Mouse (Mus musculus) macrophage (primary cell): Measurements from ENCODE around the gene Cdk5r1. TPM values are rescaled to one million over a fixed set of nuclear protein-coding genes. Genes with fewer than 3 reads are reported as not detected.

Source experiments
- H3K27ac ChIP-seq: fragments of 350-480 bp; formaldehyde crosslinking; 2 replicates; pipeline ENCODE4 v1.9.0; 2021
- H3K36me3 ChIP-seq: fragments of 350-480 bp; formaldehyde crosslinking; 2 replicates; pipeline ENCODE4 v1.9.0; 2021; ENCODE audit errors: inconsistent target
- H3K4me3 ChIP-seq: fragments of 350-480 bp; formaldehyde crosslinking; 2 replicates; pipeline ENCODE4 v1.9.0; 2021; ENCODE audit errors: inconsistent target
- H3K79me2 ChIP-seq: fragments of 350-480 bp; formaldehyde crosslinking; 2 replicates; pipeline ENCODE4 v1.9.0; 2021; ENCODE audit errors: inconsistent target
- WGBS: methylation state at CpG from one replicate; pipeline ENCODE4 v1.1.7; 2026; ENCODE audit warnings: inconsistent platforms; ENCODE audit not compliant: missing documents; 5-methylcytosine and 5-hydroxymethylcytosine counted together
- polyA plus RNA-seq: library from polyadenylated mRNA; stranded (reverse); fragments of 250-400 nt; gene quantifications from 3 replicates; pipeline ENCODE4 v1.2.4, GENCODE M21; 2018; ENCODE audit warnings: inconsistent platforms

Gene Cdk5r1
- polyA plus RNA-seq, 1 experiment from 2014 or later: 0.10 TPM

DNA sequence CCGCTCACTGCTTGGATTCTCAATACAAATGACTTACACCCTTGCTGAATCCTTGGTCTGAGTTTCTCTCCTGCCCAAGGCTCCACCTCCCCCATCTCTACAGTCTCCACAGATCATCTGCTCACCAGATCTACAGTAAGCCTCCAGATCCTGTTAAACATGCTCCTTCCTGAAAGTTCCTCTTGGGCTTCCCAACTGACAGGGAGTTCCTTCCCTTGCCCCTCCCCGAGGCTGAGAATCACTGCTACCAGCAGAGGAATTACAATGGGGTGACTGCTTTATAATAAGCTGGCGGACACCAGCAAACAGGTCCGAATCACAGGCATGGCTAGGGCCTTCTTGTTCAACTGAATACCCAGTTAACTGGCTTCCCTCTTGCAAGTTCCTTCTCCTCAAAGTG lies 46.6 kb downstream of the Cdk5r1 start:
- H3K36me3 ChIP-seq: no peaks in the 10 kb centered on the region
- 66% methylated on average over 4 of the region's 4 CpGs for WGBS
- no peak overlapping the region for H3K4me3 ChIP-seq
- peak overlapping the region; percentile 59 for H3K27ac ChIP-seq
- H3K79me2 ChIP-seq: no peaks in the 10 kb centered on the region

DNA sequence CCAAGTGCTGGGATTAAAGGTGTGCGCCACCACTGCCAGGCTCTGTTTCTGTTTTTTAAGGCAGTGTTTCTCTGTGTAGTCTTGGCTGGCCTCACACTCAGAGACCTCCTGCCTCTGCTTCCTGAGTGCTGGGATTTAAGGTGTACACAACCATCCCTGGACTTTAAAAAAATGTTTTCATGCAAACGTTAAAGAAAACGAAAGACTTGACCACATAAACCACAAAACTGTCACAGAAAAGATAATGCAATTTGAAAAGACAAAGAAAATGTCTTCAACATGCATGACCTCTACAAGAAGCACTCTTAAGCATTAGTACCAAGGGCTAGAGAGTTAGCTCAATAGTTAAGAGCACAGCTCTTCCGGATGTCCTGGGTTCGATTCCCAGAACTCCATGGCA lies 47.4 kb downstream of the Cdk5r1 start:
- no peaks in the 10 kb centered on the region for H3K36me3 ChIP-seq
- 58% methylated on average over 5 of the region's 5 CpGs for WGBS
- no peaks in the 10 kb centered on the region for H3K79me2 ChIP-seq
- no peak overlapping the region for H3K4me3 ChIP-seq
- H3K27ac ChIP-seq: peak overlapping the region; percentile 59; the same call in 1 of the 2 replicates

DNA sequence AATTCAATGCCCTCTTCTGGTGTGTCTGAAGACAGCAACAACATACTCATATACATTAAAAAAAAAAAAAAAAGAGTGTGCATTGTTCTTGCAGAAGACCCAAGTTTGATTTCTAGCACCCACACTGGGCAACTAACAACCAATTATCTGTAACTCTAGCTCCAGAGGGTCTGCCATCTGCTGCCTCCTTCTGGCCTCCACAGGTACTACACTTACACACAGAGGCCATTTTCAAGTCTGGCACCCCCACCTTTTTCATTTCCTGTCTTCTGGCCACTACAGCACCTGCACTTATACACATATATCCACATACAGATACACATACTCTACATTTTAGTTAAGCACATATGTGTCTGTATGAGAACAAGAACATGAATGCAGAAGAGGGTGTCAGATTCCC lies 50.9 kb downstream of the Cdk5r1 start:
- no peak overlapping the region for H3K27ac ChIP-seq
- H3K36me3 ChIP-seq: no peaks in the 10 kb centered on the region
- H3K79me2 ChIP-seq: no peaks in the 10 kb centered on the region
- H3K4me3 ChIP-seq: no peak overlapping the region

GRCm38 (mm10) chr11:80529149-80529548 lies 52.3 kb downstream of the Cdk5r1 start:
- 94% methylated on average over 8 of the region's 8 CpGs for WGBS
- no peak overlapping the region for H3K4me3 ChIP-seq

More at GRCm38 (mm10) chr11:80529149-80529548, 52.3 kb downstream of the Cdk5r1 start:
- Histone ChIP-seq H3K79me2 (no peaks in the 10 kb centered on the region), H3K27ac (no peak overlapping the region), H3K36me3 (no peaks in the 10 kb centered on the region)

Other genes starting within 250 kb of the Cdk5r1 start
- gene Rhbdl3, start 176.1 kb upstream of the Cdk5r1 start, polyA plus RNA-seq: 0.03 TPM in 1 of 3 replicates, not detected in the others
- 7.2 to 10.3 TPM (median 9.5 TPM) in 3 replicates for gene 5730455P16Rik, start 99.0 kb upstream of the Cdk5r1 start, polyA plus RNA-seq
- 96.5 to 123 TPM (median 112 TPM) in 3 replicates for gene Zfp207, start 93.7 kb upstream of the Cdk5r1 start, polyA plus RNA-seq
- 45.9 to 68.5 TPM (median 63.3 TPM) in 3 replicates for gene Psmd11, start 48.4 kb upstream of the Cdk5r1 start, polyA plus RNA-seq